Mouse (Mus musculus) limb, embryonic 14.5 days (tissue): Measurements from ENCODE around the gene Erv3. TPM values are rescaled to one million over a fixed set of nuclear protein-coding genes. Genes with fewer than 3 reads are reported as not detected.

ENCODE experiments used
- ATAC-seq: fragments of 200-750 bp; cut with Nextera tagmentation; 2 replicates; pipeline ENCODE4 v1.8.0; 2017; ENCODE audit warnings: low read depth, moderate number of reproducible peaks, moderate TSS enrichment; ENCODE audit not compliant: low FRiP score
- DNase-seq: peaks from one replicate; pipeline ENCODE4 v3.0.0-alpha.2; 2015; ENCODE audit warnings: low spot score
- H3K27ac ChIP-seq: fragments of 300-500 bp; sonication (generic); replicated peaks from 2 replicates; pipeline ENCODE4 v1.5.1; 2014; ENCODE audit warnings: low read depth, mild to moderate bottlenecking, low read length, moderate library complexity, mixed read lengths
- H3K27me3 ChIP-seq: fragments of 300-500 bp; sonication (generic); 2 replicates; pipeline ENCODE4 v1.6.1; 2014; ENCODE audit warnings: low read length, mixed read lengths; ENCODE audit not compliant: control insufficient read depth, insufficient read depth
- H3K36me3 ChIP-seq: fragments of 300-500 bp; sonication (generic); 2 replicates; pipeline ENCODE4 v1.6.1; 2014; ENCODE audit warnings: mild to moderate bottlenecking, low read length, moderate library complexity, mixed read lengths; ENCODE audit not compliant: control insufficient read depth, insufficient read depth
- H3K4me1 ChIP-seq: fragments of 300-500 bp; sonication (generic); 2 replicates; pipeline ENCODE4 v1.6.1; 2014; ENCODE audit warnings: antibody characterized with exemption, low read length, mixed read lengths; ENCODE audit not compliant: control insufficient read depth, insufficient read depth
- H3K4me2 ChIP-seq: fragments of 300-500 bp; sonication (generic); replicated peaks from 2 replicates; pipeline ENCODE4 v1.6.1; 2014; ENCODE audit warnings: low read depth, mild to moderate bottlenecking, low read length, moderate library complexity; ENCODE audit not compliant: severe bottlenecking
- H3K4me3 ChIP-seq: fragments of 300-500 bp; sonication (generic); replicated peaks from 2 replicates; pipeline ENCODE4 v1.5.1; 2014; ENCODE audit warnings: low read length
- H3K9ac ChIP-seq: fragments of 300-500 bp; sonication (generic); 2 replicates; pipeline ENCODE4 v1.6.1; 2014; ENCODE audit warnings: mild to moderate bottlenecking, low read depth, low read length, moderate library complexity; ENCODE audit not compliant: severe bottlenecking
- H3K9me3 ChIP-seq: fragments of 300-500 bp; sonication (generic); 2 replicates; pipeline ENCODE4 v1.6.1; 2016; ENCODE audit warnings: low read length; ENCODE audit not compliant: control insufficient read depth
- POLR2A ChIP-seq: fragments of 200-500 bp; IDR thresholded peaks from 2 replicates; pipeline ENCODE4 v1.8.0; 2012; ENCODE audit warnings: inconsistent platforms, mild to moderate bottlenecking, moderate library complexity, borderline replicate concordance; ENCODE audit not compliant: insufficient read depth, insufficient read length; ENCODE audit errors: extremely low read depth
- WGBS: fragments of 180-500 bp; shearing (Covaris S2); extraction: QIAGEN DNeasy Blood & Tissue Kit; methylation state at CpG from one replicate; pipeline ENCODE4 v1.1.7; 2014; 5-methylcytosine and 5-hydroxymethylcytosine counted together
- polyA plus RNA-seq, 2 experiments: library from polyadenylated mRNA; depleted of rRNA in 1 of 2; stranded (reverse) in 1 of 2; unstranded in 1 of 2; fragments of >200 nt; fragmentation: Nextera tagmentation in 1 of 2; extraction: Ambion mirVana in 1 of 2; gene quantifications; 2 replicates each; pipeline versions ENCODE4 v1.2.1 to v1.2.3; 2012 to 2014

Erv3 gene
- polyA plus RNA-seq (2012; rRNA removed) (0.04 and 0.25 TPM in 2 replicates), polyA plus RNA-seq (2014; fragmentation: Nextera tagmentation; extraction: Ambion mirVana) (not detected in 2 replicates)

DNA sequence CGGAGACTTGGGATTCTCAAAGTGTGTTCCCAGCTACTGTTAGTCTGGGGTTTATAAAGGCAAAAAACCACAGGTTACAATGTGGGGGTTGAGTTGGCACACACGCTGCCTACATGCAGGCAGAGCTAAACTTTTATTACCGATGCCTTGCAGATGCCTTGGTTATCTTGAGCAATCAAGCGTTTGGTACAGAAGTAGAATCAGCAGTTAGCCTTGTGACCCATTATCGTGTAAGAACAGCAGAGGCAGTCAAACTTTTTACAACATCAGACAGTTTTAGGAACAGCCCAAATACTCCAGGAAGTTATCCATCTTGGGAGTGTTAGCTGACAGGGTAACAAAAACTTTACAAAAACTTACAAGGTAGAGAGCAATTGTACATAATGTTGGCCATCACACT is at the start of gene Erv3:
Erv3 (minus strand) TSS at position 27 of the 400 bp plus-strand sequence.
- TF ChIP-seq POLR2A: no peak
- Histone ChIP-seq H3K36me3 (no peaks in the 10 kb centered on the region), H3K4me2 (no peak within 1 kb of the TSS), H3K9ac (no peak within 1 kb of the TSS), H3K4me3 (no peak within 1 kb of the TSS), H3K4me1 (no peaks in the 10 kb centered on the region), H3K27me3 (no peaks in the 10 kb centered on the region), H3K27ac (no peak within 1 kb of the TSS), H3K9me3 (no peaks in the 10 kb centered on the region)
- ATAC-seq (no peak), DNase-seq (no peak)
- WGBS: 87% methylated on average over 5 of the region's 5 CpGs

DNA sequence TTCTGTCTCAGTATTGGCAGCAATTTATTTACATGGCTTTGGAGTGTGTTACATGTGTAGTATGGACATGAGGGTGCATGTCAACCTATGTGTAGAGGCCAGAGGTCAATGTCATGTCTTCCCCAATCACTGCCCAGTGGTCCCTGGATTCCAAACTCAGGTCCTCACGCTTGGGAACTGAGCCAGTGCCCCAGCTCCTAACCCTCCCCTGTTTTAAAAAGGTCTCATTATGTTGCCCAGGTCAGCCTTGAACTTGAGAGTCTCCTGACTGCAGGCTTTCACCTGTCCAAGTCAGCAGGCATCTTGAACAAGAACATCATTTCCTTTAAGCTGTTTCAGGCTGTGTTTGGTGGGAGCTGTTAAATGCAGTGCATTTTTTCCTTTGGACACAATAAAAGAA is 49.4 kb upstream of the Erv3 start:
- no peak overlapping the region for H3K9ac ChIP-seq
- H3K27me3 ChIP-seq: no peaks in the 10 kb centered on the region
- ATAC-seq (no peak), DNase-seq (no peak)
- H3K36me3 ChIP-seq: 0 out of 2 replicates have a peak, but pooled peaks cover 3% of the 10 kb centered on the region
- H3K4me1 ChIP-seq: peaks cover 8% of the 10 kb centered on the region; the same call in 1 of the 2 replicates
- TF ChIP-seq POLR2A: no peak
- WGBS: 100% methylated on average over 1 of the region's 1 CpGs
- peak overlapping the region; percentile 80; the same call in 1 of the 2 replicates for H3K4me2 ChIP-seq
- H3K27ac ChIP-seq: no peak overlapping the region
- no peaks in the 10 kb centered on the region for H3K9me3 ChIP-seq
- H3K4me3 ChIP-seq: no peak overlapping the region

DNA sequence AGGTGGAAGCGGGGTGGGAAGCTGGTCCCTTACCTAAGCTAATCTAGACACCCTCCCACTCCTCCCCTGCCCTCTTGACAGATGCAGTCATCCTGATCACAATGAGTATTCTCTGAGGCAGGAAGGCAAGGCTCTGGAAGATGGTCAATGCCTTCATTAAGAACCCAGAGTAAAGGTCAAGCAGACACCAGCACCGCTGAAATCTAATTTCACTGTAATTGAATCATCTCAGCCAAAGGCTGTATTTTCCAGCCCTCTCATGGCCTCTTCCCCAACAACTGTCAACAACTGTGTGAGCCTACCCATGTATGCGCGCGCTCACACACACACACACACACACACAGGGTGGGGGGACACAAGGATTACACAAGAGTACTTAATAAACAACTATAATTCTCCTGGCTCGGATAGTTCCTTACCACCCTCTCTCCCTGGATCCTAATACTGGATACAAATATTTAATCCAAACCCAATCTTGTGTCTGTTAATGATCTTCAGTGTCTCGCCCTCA is 48.9 kb upstream of the Erv3 start:
- ATAC-seq (no peak), DNase-seq (no peak)
- no peaks in the 10 kb centered on the region for H3K9me3 ChIP-seq
- H3K36me3 ChIP-seq: no peaks in the 10 kb centered on the region
- H3K9ac ChIP-seq: no peak overlapping the region
- peaks cover 8% of the 10 kb centered on the region; the same call in 1 of the 2 replicates for H3K4me1 ChIP-seq
- H3K4me2 ChIP-seq: no peak overlapping the region
- no peak overlapping the region for H3K27ac ChIP-seq
- WGBS: 89% methylated on average over 7 of the region's 7 CpGs
- no peak overlapping the region for H3K4me3 ChIP-seq
- TF ChIP-seq POLR2A: no peak
- no peaks in the 10 kb centered on the region for H3K27me3 ChIP-seq

DNA sequence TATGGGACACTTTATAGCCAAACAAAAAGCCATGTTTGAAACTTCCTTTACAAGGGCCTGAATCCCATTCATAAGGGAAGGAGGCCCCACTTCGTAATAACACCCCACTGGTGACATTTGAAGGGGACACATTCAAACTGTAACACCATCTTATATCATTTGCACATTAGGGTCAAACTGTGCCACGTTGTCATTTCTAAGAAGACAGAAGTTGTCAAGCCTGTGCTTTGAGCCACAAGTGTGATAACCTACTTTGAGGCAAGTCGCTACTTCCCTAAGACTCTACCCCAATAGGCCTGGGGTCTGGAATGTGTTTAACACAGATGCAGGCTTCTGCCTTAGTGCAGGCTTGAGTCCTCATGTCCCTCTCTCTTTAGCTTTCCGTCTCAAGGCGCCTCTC is 47.8 kb upstream of the Erv3 start:
- WGBS: 74% methylated on average over 5 of the region's 5 CpGs
- DNase-seq: no peak
- Histone ChIP-seq H3K27ac (no peak overlapping the region), H3K4me3 (no peak overlapping the region), H3K36me3 (no peaks in the 10 kb centered on the region), H3K4me1 (peaks cover 8% of the 10 kb centered on the region; the same call in 1 of the 2 replicates), H3K27me3 (no peaks in the 10 kb centered on the region), H3K4me2 (no peak overlapping the region), H3K9ac (no peak overlapping the region), H3K9me3 (no peaks in the 10 kb centered on the region)
- no peak for ATAC-seq
- no peak for TF ChIP-seq POLR2A

- DNase-seq (no peak), ATAC-seq (no peak)
- Histone ChIP-seq H3K27ac (no peak overlapping the region), H3K4me3 (no peak overlapping the region), H3K27me3 (no peaks in the 10 kb centered on the region), H3K4me1 (peaks cover 8% of the 10 kb centered on the region; the same call in 1 of the 2 replicates), H3K36me3 (no peaks in the 10 kb centered on the region), H3K4me2 (no peak overlapping the region), H3K9ac (no peak overlapping the region), H3K9me3 (no peaks in the 10 kb centered on the region)
- TF ChIP-seq POLR2A: no peak
- 78% methylated on average over 1 of the region's 1 CpGs for whole genome bisulfite sequencing
Observed at GRCm38 (mm10) chr2:131906846-131907245, 47.3 kb upstream of the Erv3 start.
